Mouse (Mus musculus): ENCODE results near the gene Zfp148. TPM values are rescaled to one million over a fixed set of nuclear protein-coding genes. Genes with fewer than 3 reads are reported as not detected.

Gene Zfp148
- total and polyA plus RNA-seq, 3 experiments: 15.6 to 22.2 (median 19.2) TPM

DNA sequence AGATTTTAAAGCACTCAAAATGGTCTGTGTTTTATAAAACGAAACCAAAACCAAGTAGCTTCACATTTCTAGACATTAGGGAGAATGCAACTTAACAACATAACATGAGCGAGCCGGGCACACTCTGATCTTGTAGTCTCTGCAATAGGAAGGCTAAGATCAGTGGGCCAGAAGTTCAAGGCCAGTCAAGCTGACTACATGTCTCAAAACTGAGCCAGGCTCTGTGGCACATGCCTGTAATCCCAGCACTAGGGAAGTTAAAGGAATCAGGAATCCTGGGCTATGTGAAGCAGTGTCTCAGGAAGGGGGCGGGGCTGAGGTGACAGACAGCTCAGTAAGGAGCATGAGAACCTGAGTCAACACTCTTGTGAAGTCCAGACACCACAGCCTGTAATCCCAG is 35.8 kb upstream of the Zfp148 start:
- no peaks in the 10 kb centered on the region for H3K9me3 ChIP-seq (replicated peaks; ENCODE audit: insufficient read depth, low read length)
- H3K27me3 ChIP-seq (ENCODE audit: control insufficient read depth in 1 of 2, insufficient read depth in 2 of 2, low read length in 2 of 2): peaks cover 0 to 1% of the 10 kb centered on the region in 2 experiments; a peak in 1 of 4 replicates
- peak; percentile 51 for DNase-seq (ENCODE audit: low read depth, low spot score)
- peaks cover 3 to 8% of the 10 kb centered on the region in 2 experiments; a peak in 2 of 4 replicates for H3K4me1 ChIP-seq (ENCODE audit: control insufficient read depth in 1 of 2, insufficient read depth in 2 of 2, low read length in 2 of 2)
- peak overlapping the region; percentile 17; the same call in 1 of the 2 replicates for H3K9ac ChIP-seq (ENCODE audit: control insufficient read depth, low read depth, low read length, poor library complexity, severe bottlenecking)
- TF ChIP-seq ETS1 (IDR thresholded peaks at IDR 0.05; ENCODE audit: low read depth, low read length): peak; percentile 30; the same call in 1 of the 2 replicates
- TF ChIP-seq EP300 (IDR thresholded peaks at IDR 0.05; ENCODE audit: low read depth in 1 of 2, low read length in 2 of 2): no peak
- TF ChIP-seq TCF12 (IDR thresholded peaks at IDR 0.05; ENCODE audit: low read depth, low read length): no peak
- TF ChIP-seq TAL1 (IDR thresholded peaks at IDR 0.05; ENCODE audit: low read length): no peak
- TF ChIP-seq SIN3A (IDR thresholded peaks at IDR 0.05; ENCODE audit: low read length): no peak; the same call in 1 of the 2 replicates
- TF ChIP-seq ZC3H11A (IDR thresholded peaks at IDR 0.05; ENCODE audit: low read depth, low read length): no peak
- TF ChIP-seq ZNF384 (IDR thresholded peaks at IDR 0.05; ENCODE audit: low read depth, low read length): no peak
- TF ChIP-seq UBTF (IDR thresholded peaks at IDR 0.05; ENCODE audit: borderline replicate concordance, insufficient read depth, low read depth, low read length): no peak
- TF ChIP-seq ZKSCAN1 (IDR thresholded peaks at IDR 0.05; ENCODE audit: low read depth, low read length): no peak
- no peak for TF ChIP-seq POLR2AphosphoS2 (IDR thresholded peaks at IDR 0.05; ENCODE audit: low read length)
- no peak for TF ChIP-seq USF1 (IDR thresholded peaks at IDR 0.05; ENCODE audit: low read depth, low read length)
- peak; percentile 57; the same call in 1 of the 2 replicates for TF ChIP-seq MXI1 (IDR thresholded peaks at IDR 0.05; ENCODE audit: low read depth, low read length)
- TF ChIP-seq CTCF (IDR thresholded peaks at IDR 0.05 in 2 of 3, conservative IDR thresholded peaks at IDR 0.05 in 1 of 3; ENCODE audit: control insufficient read depth in 1 of 3, insufficient read depth in 1 of 3, low read depth in 2 of 3, low read length in 3 of 3, poor library complexity in 1 of 3, severe bottlenecking in 1 of 3): no peak
- no peaks in the 10 kb centered on the region for H3K79me2 ChIP-seq (ENCODE audit: control insufficient read depth, insufficient read depth, low read length, poor library complexity)
- peaks cover 0 to 3% of the 10 kb centered on the region in 2 experiments; a peak in 2 of 4 replicates for H3K36me3 ChIP-seq (ENCODE audit: control insufficient read depth in 1 of 2, insufficient read depth in 2 of 2, low read length in 2 of 2)
- no peak overlapping the region for H3K27ac ChIP-seq (ENCODE audit: control insufficient read depth, low read depth, low read length)
- peak overlapping the region; percentile 62 to 98 for H3K4me3 ChIP-seq (ENCODE audit: control insufficient read depth in 1 of 2, insufficient read depth in 1 of 2, low read depth in 2 of 2, low read length in 2 of 2)

DNA sequence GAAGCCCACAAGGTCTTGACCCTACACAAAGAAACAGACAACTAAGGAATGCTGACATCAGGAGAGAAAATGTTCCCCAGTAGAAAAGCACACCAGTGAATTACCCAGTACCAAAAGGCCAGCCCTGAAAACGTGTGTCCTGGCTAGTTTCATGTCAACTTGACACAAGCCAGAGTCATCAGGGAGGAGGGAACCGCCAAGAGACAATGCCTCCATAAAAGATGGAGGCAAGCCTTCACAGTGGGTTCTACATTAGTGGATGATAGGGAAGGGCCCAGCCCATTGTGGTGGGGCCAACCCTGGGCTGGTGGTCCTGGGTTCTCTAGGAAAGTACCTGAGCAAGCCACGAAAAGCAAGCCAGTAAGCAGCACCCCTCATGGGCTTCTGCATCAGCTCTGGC is 34.3 kb upstream of the Zfp148 start:
- TF ChIP-seq SMC3 (IDR thresholded peaks at IDR 0.05; ENCODE audit: low read depth, low read length) (no peak), UBTF (IDR thresholded peaks at IDR 0.05; ENCODE audit: borderline replicate concordance, insufficient read depth, low read depth, low read length) (no peak), CHD2 (IDR thresholded peaks at IDR 0.05; ENCODE audit: low read length) (no peak), BHLHE40 (IDR thresholded peaks at IDR 0.05; ENCODE audit: borderline replicate concordance, low read depth, low read length) (no peak), MYC (IDR thresholded peaks at IDR 0.05; ENCODE audit: low read depth, low read length) (no peak), MAX (IDR thresholded peaks at IDR 0.05; ENCODE audit: low read length) (no peak), TBP (IDR thresholded peaks at IDR 0.05; ENCODE audit: low read depth, low read length) (no peak), POLR2A (IDR thresholded peaks at IDR 0.05; ENCODE audit: control insufficient read depth in 1 of 2, insufficient read depth in 1 of 2, low read depth in 1 of 2, low read length in 2 of 2, poor library complexity in 1 of 2) (no peak), RAD21 (IDR thresholded peaks at IDR 0.05; ENCODE audit: low read depth, low read length) (no peak), KAT2A (conservative IDR thresholded peaks at IDR 0.05; ENCODE audit: low read depth, low read length) (no peak)
- no peak overlapping the region for H3K4me3 ChIP-seq (ENCODE audit: control insufficient read depth in 1 of 2, insufficient read depth in 1 of 2, low read depth in 2 of 2, low read length in 2 of 2)
- no peaks in the 10 kb centered on the region for H3K9me3 ChIP-seq (replicated peaks; ENCODE audit: insufficient read depth, low read length)
- H3K4me1 ChIP-seq (ENCODE audit: control insufficient read depth in 1 of 2, insufficient read depth in 2 of 2, low read length in 2 of 2): peaks cover 3 to 6% of the 10 kb centered on the region in 2 experiments; a peak in 2 of 4 replicates
- H3K27ac ChIP-seq (ENCODE audit: control insufficient read depth, low read depth, low read length): no peak overlapping the region
- H3K36me3 ChIP-seq (ENCODE audit: control insufficient read depth in 1 of 2, insufficient read depth in 2 of 2, low read length in 2 of 2): peaks cover 0 to 3% of the 10 kb centered on the region in 2 experiments; a peak in 2 of 4 replicates
- no peak overlapping the region for H3K9ac ChIP-seq (ENCODE audit: control insufficient read depth, low read depth, low read length, poor library complexity, severe bottlenecking)
- peaks cover 0 to 1% of the 10 kb centered on the region in 2 experiments; a peak in 1 of 4 replicates for H3K27me3 ChIP-seq (ENCODE audit: control insufficient read depth in 1 of 2, insufficient read depth in 2 of 2, low read length in 2 of 2)
- H3K79me2 ChIP-seq (ENCODE audit: control insufficient read depth, insufficient read depth, low read length, poor library complexity): no peaks in the 10 kb centered on the region
- no peak for DNase-seq (ENCODE audit: low read depth, low spot score)

Data from MEL (cell line).